Mouse (Mus musculus) ES-Bruce4 (cell line): ENCODE results near the gene Khdc1a.

Experiments used
- CTCF ChIP-seq: IDR thresholded peaks from one replicate; pipeline ENCODE4 v1.8.1; 2011; ENCODE audit warnings: low read depth, low read length
- POLR2A ChIP-seq: IDR thresholded peaks from one replicate; pipeline ENCODE4 v1.8.1; 2011; ENCODE audit warnings: low read length; ENCODE audit not compliant: insufficient read depth

DNA sequence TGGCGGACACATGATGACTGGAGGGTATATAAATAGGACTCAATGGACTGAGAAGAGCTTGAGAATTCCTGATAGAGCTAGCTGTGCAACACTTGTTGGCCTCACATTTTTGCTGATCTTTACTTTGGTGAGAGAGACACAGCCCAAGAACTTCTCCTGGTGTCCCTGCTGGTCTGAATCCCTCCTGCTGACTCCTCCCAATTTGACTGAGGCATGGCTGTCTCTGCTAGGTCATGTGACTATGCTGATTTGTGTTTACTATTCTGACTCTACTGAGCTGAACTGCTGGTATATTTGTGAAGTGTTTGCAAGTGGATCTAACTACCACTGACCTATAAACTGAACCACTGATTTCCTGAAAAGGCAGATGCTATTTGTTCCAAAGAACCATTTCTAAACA, 27.8 kb upstream of the Khdc1a start:
- TF ChIP-seq CTCF: no peak
- no peak for TF ChIP-seq POLR2A
